Mouse (Mus musculus) cerebellum, adult 2 months (tissue): ENCODE measurements at regions not wholly inside any gene's neighbourhood (a gene's known extent, or its start where the extent isn't known, plus 50 kb on each side); places are given as distances from the start of the nearest gene placed in this dataset.

Source experiments
- CTCF ChIP-seq: fragments of 200-500 bp; IDR thresholded peaks from 2 replicates; pipeline ENCODE4 v1.5.1; 2011; ENCODE audit warnings: low read depth, mild to moderate bottlenecking, control low read depth, low read length, moderate library complexity, borderline replicate concordance; ENCODE audit not compliant: insufficient read depth
- POLR2A ChIP-seq: fragments of 200-500 bp; IDR thresholded peaks from 2 replicates; pipeline ENCODE4 v1.6.1; 2011; ENCODE audit warnings: low read length, control low read depth, borderline replicate concordance; ENCODE audit not compliant: insufficient read depth

- TF ChIP-seq POLR2A = no peak
- TF ChIP-seq CTCF = no peak
Observed at GRCm38 (mm10) chr1:152203187-152203586, 113.3 kb upstream of the 1700025G04Rik start.
